Mouse (Mus musculus): Measurements from ENCODE around the gene Glp2r. TPM values are rescaled to one million over a fixed set of nuclear protein-coding genes. Genes with fewer than 3 reads are reported as not detected.

The Glp2r gene
- polyA plus RNA-seq, 1 experiment: not detected

GRCm38 (mm10) chr11:67741569-67741968, 29.4 kb downstream of the Glp2r start:
- no peak for TF ChIP-seq GATA1 (IDR thresholded peaks at IDR 0.05; ENCODE audit: low read length)

GRCm38 (mm10) chr11:67738846-67739490, 32.0 kb downstream of the Glp2r start:
- no peak for TF ChIP-seq GATA1 (IDR thresholded peaks at IDR 0.05; ENCODE audit: low read length)

- TF ChIP-seq GATA1 (IDR thresholded peaks at IDR 0.05; ENCODE audit: low read length): no peak
Measured at GRCm38 (mm10) chr11:67738345-67738744, 32.6 kb downstream of the Glp2r start.

GRCm38 (mm10) chr11:67734597-67734996, 36.4 kb downstream of the Glp2r start:
- no peak for TF ChIP-seq GATA1 (IDR thresholded peaks at IDR 0.05; ENCODE audit: low read length)

- no peak for TF ChIP-seq GATA1 (IDR thresholded peaks at IDR 0.05; ENCODE audit: low read length)
Measured at GRCm38 (mm10) chr11:67733726-67734125, 37.2 kb downstream of the Glp2r start.

GRCm38 (mm10) chr11:67731056-67731455, 39.9 kb downstream of the Glp2r start:
- no peak for TF ChIP-seq GATA1 (IDR thresholded peaks at IDR 0.05; ENCODE audit: low read length)

- TF ChIP-seq GATA1 (IDR thresholded peaks at IDR 0.05; ENCODE audit: low read length): no peak
Measured at GRCm38 (mm10) chr11:67728726-67729125, 42.2 kb downstream of the Glp2r start.

GRCm38 (mm10) chr11:67727095-67727494, 43.9 kb downstream of the Glp2r start:
- no peak for TF ChIP-seq GATA1 (IDR thresholded peaks at IDR 0.05; ENCODE audit: low read length)

- no peak for TF ChIP-seq GATA1 (IDR thresholded peaks at IDR 0.05; ENCODE audit: low read length)
Measured at GRCm38 (mm10) chr11:67723231-67724013, 47.5 kb downstream of the Glp2r start.

- TF ChIP-seq GATA1 (IDR thresholded peaks at IDR 0.05; ENCODE audit: low read length): no peak
Measured at GRCm38 (mm10) chr11:67722399-67723156, 48.4 kb downstream of the Glp2r start.

- no peak for TF ChIP-seq GATA1 (IDR thresholded peaks at IDR 0.05; ENCODE audit: low read length)
Measured at GRCm38 (mm10) chr11:67721485-67721884, 49.5 kb downstream of the Glp2r start.

GRCm38 (mm10) chr11:67715382-67715781, 55.6 kb downstream of the Glp2r start:
- TF ChIP-seq GATA1 (IDR thresholded peaks at IDR 0.05; ENCODE audit: low read length): no peak

- TF ChIP-seq GATA1 (IDR thresholded peaks at IDR 0.05; ENCODE audit: low read length): no peak
Measured at GRCm38 (mm10) chr11:67712976-67713375, 58.0 kb downstream of the Glp2r start.

- TF ChIP-seq GATA1 (IDR thresholded peaks at IDR 0.05; ENCODE audit: low read length): no peak
Measured at GRCm38 (mm10) chr11:67694703-67695376, 76.1 kb downstream of the Glp2r start, which contains the start of gene Rcvrn. Gene Rcvrn (plus strand): TSS chr11:67695326.

- no peak for TF ChIP-seq GATA1 (IDR thresholded peaks at IDR 0.05; ENCODE audit: low read length)
Measured at GRCm38 (mm10) chr11:67686109-67686508, 84.8 kb downstream of the Glp2r start.

All from G1E-ER4 (cell line).